Mouse (Mus musculus): ENCODE data around the gene Srpr. TPM values are rescaled to one million over a fixed set of nuclear protein-coding genes. Genes with fewer than 3 reads are reported as not detected.

The Srpr gene
- polyA plus RNA-seq, 1 experiment from 2014 or later = 125 TPM

GRCm38 (mm10) chr9:35235996-35236395 lies 36.0 kb downstream of the Srpr start:
- WGBS = 65% methylated on average over 3 of the region's 3 CpGs
- Histone ChIP-seq H3K4me2 (replicated peaks; ENCODE audit: low read depth, low read length) (no peak overlapping the region), H3K4me1 (ENCODE audit: control insufficient read depth, insufficient read depth, low read length) (no peaks in the 10 kb centered on the region), H3K9ac (ENCODE audit: low read depth, low read length) (no peak overlapping the region), H3K4me3 (ENCODE audit: low read length) (no peak overlapping the region), H3K27ac (ENCODE audit: low read depth, low read length) (no peak overlapping the region), H3K36me3 (ENCODE audit: control insufficient read depth, insufficient read depth, low read length) (peaks cover 6% of the 10 kb centered on the region; the same call in 1 of the 2 replicates), H3K27me3 (ENCODE audit: control insufficient read depth, insufficient read depth, low read length) (no peaks in the 10 kb centered on the region), H3K9me3 (ENCODE audit: control insufficient read depth, low read length) (no peaks in the 10 kb centered on the region)
- ATAC-seq (ENCODE audit: low FRiP score, low TSS enrichment) = no peak

GRCm38 (mm10) chr9:35238371-35238770 lies 38.4 kb downstream of the Srpr start:
- H3K27me3 ChIP-seq (ENCODE audit: control insufficient read depth, insufficient read depth, low read length) = no peaks in the 10 kb centered on the region
- H3K4me2 ChIP-seq (replicated peaks; ENCODE audit: low read depth, low read length) = no peak overlapping the region
- no peaks in the 10 kb centered on the region for H3K9me3 ChIP-seq (ENCODE audit: control insufficient read depth, low read length)
- no peak overlapping the region for H3K4me3 ChIP-seq (ENCODE audit: low read length)
- no peak overlapping the region for H3K9ac ChIP-seq (ENCODE audit: low read depth, low read length)
- WGBS = 97% methylated on average over 1 of the region's 1 CpGs
- H3K27ac ChIP-seq (ENCODE audit: low read depth, low read length) = no peak overlapping the region
- H3K4me1 ChIP-seq (ENCODE audit: control insufficient read depth, insufficient read depth, low read length) = no peaks in the 10 kb centered on the region
- no peak for ATAC-seq (ENCODE audit: low FRiP score, low TSS enrichment)
- H3K36me3 ChIP-seq (ENCODE audit: control insufficient read depth, insufficient read depth, low read length) = peaks cover 3% of the 10 kb centered on the region; the same call in 1 of the 2 replicates

GRCm38 (mm10) chr9:35238915-35239571 lies 39.1 kb downstream of the Srpr start:
- Histone ChIP-seq H3K36me3 (ENCODE audit: control insufficient read depth, insufficient read depth, low read length) (peaks cover 3% of the 10 kb centered on the region; the same call in 1 of the 2 replicates), H3K9me3 (ENCODE audit: control insufficient read depth, low read length) (no peaks in the 10 kb centered on the region), H3K4me1 (ENCODE audit: control insufficient read depth, insufficient read depth, low read length) (no peaks in the 10 kb centered on the region), H3K4me2 (replicated peaks; ENCODE audit: low read depth, low read length) (no peak overlapping the region), H3K27ac (ENCODE audit: low read depth, low read length) (no peak overlapping the region), H3K27me3 (ENCODE audit: control insufficient read depth, insufficient read depth, low read length) (no peaks in the 10 kb centered on the region), H3K4me3 (ENCODE audit: low read length) (no peak overlapping the region), H3K9ac (ENCODE audit: low read depth, low read length) (no peak overlapping the region)
- 62% methylated on average over 6 of the region's 6 CpGs for WGBS
- no peak for ATAC-seq (ENCODE audit: low FRiP score, low TSS enrichment)

DNA sequence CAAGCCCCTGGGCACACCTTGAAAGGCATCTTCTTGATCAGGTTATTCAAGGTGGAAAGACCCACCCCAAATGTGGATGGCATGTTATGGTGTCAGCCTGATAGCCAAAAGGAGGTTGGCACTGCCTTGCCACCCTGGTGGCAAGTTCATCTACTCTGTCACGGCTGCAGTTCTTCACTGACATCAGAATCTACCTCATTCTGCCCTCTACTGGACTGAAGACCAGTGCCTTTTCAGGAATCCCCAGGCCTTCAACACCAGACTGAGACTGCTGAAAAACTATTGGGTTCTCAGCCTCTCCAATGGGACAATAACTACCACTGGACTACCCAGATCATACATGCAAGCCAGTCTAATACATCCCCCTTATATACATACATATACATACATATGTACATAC lies 39.8 kb downstream of the Srpr start:
- 0 out of 2 replicates have a peak, but pooled peaks cover 1% of the 10 kb centered on the region for H3K4me1 ChIP-seq (ENCODE audit: control insufficient read depth, insufficient read depth, low read length)
- WGBS = 59% methylated on average over 1 of the region's 1 CpGs
- H3K9me3 ChIP-seq (ENCODE audit: control insufficient read depth, low read length) = no peaks in the 10 kb centered on the region
- H3K4me2 ChIP-seq (replicated peaks; ENCODE audit: low read depth, low read length) = no peak overlapping the region
- no peak overlapping the region for H3K9ac ChIP-seq (ENCODE audit: low read depth, low read length)
- ATAC-seq (ENCODE audit: low FRiP score, low TSS enrichment) = no peak
- H3K27ac ChIP-seq (ENCODE audit: low read depth, low read length) = no peak overlapping the region
- H3K27me3 ChIP-seq (ENCODE audit: control insufficient read depth, insufficient read depth, low read length) = no peaks in the 10 kb centered on the region
- H3K36me3 ChIP-seq (ENCODE audit: control insufficient read depth, insufficient read depth, low read length) = peaks cover 2% of the 10 kb centered on the region; the same call in 1 of the 2 replicates
- no peak overlapping the region for H3K4me3 ChIP-seq (ENCODE audit: low read length)

- Histone ChIP-seq H3K9me3 (ENCODE audit: control insufficient read depth, low read length) (no peaks in the 10 kb centered on the region), H3K27ac (ENCODE audit: low read depth, low read length) (no peak overlapping the region), H3K9ac (ENCODE audit: low read depth, low read length) (no peak overlapping the region), H3K4me1 (ENCODE audit: control insufficient read depth, insufficient read depth, low read length) (peaks cover 10% of the 10 kb centered on the region; the same call in 1 of the 2 replicates), H3K4me3 (ENCODE audit: low read length) (no peak overlapping the region), H3K27me3 (ENCODE audit: control insufficient read depth, insufficient read depth, low read length) (no peaks in the 10 kb centered on the region), H3K4me2 (replicated peaks; ENCODE audit: low read depth, low read length) (no peak overlapping the region), H3K36me3 (ENCODE audit: control insufficient read depth, insufficient read depth, low read length) (no peaks in the 10 kb centered on the region)
- no peak for ATAC-seq (ENCODE audit: low FRiP score, low TSS enrichment)
- 95% methylated on average over 2 of the region's 2 CpGs for WGBS
Observed at GRCm38 (mm10) chr9:35247405-35247804, 47.4 kb downstream of the Srpr start.

DNA sequence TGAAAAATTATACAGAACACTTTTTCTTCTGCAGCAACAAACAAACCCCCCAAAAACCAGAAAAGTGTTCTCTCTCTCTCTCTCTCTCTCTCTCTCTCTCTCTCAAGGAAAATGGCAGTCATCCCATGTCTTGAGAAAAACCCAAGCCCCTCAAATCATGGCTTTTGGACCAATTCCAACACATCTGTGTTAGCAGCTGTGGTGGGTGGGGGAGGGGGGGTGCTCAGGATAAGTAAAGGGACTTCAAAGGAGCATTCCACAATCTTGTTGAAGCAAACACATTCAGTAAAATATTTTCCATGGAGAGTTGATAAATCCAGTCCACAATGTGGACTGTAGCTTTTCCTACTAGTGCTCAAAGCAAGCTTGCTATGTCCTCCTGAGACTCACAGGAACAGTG lies 49.5 kb downstream of the Srpr start:
- Histone ChIP-seq H3K4me2 (replicated peaks; ENCODE audit: low read depth, low read length) (no peak overlapping the region), H3K4me1 (ENCODE audit: control insufficient read depth, insufficient read depth, low read length) (peaks cover 10% of the 10 kb centered on the region; the same call in 1 of the 2 replicates), H3K9me3 (ENCODE audit: control insufficient read depth, low read length) (no peaks in the 10 kb centered on the region), H3K9ac (ENCODE audit: low read depth, low read length) (no peak overlapping the region), H3K27me3 (ENCODE audit: control insufficient read depth, insufficient read depth, low read length) (no peaks in the 10 kb centered on the region), H3K36me3 (ENCODE audit: control insufficient read depth, insufficient read depth, low read length) (no peaks in the 10 kb centered on the region), H3K27ac (ENCODE audit: low read depth, low read length) (no peak overlapping the region), H3K4me3 (ENCODE audit: low read length) (no peak overlapping the region)
- ATAC-seq (ENCODE audit: low FRiP score, low TSS enrichment) = no peak

GRCm38 (mm10) chr9:35257365-35257764 lies 57.4 kb downstream of the Srpr start:
- Histone ChIP-seq H3K27ac (ENCODE audit: low read depth, low read length) (no peak overlapping the region), H3K4me2 (replicated peaks; ENCODE audit: low read depth, low read length) (no peak overlapping the region), H3K4me3 (ENCODE audit: low read length) (no peak overlapping the region), H3K4me1 (ENCODE audit: control insufficient read depth, insufficient read depth, low read length) (no peaks in the 10 kb centered on the region), H3K36me3 (ENCODE audit: control insufficient read depth, insufficient read depth, low read length) (no peaks in the 10 kb centered on the region), H3K27me3 (ENCODE audit: control insufficient read depth, insufficient read depth, low read length) (no peaks in the 10 kb centered on the region), H3K9me3 (ENCODE audit: control insufficient read depth, low read length) (no peaks in the 10 kb centered on the region), H3K9ac (ENCODE audit: low read depth, low read length) (no peak overlapping the region)
- ATAC-seq (ENCODE audit: low FRiP score, low TSS enrichment) = no peak
- WGBS = 94% methylated on average over 7 of the region's 7 CpGs

GRCm38 (mm10) chr9:35262418-35262817 lies 62.4 kb downstream of the Srpr start:
- no peaks in the 10 kb centered on the region for H3K9me3 ChIP-seq (ENCODE audit: control insufficient read depth, low read length)
- no peak overlapping the region for H3K4me2 ChIP-seq (replicated peaks; ENCODE audit: low read depth, low read length)
- 77% methylated on average over 4 of the region's 4 CpGs for WGBS
- H3K9ac ChIP-seq (ENCODE audit: low read depth, low read length) = no peak overlapping the region
- H3K36me3 ChIP-seq (ENCODE audit: control insufficient read depth, insufficient read depth, low read length) = no peaks in the 10 kb centered on the region
- no peak overlapping the region for H3K4me3 ChIP-seq (ENCODE audit: low read length)
- peaks cover 8% of the 10 kb centered on the region for H3K4me1 ChIP-seq (ENCODE audit: control insufficient read depth, insufficient read depth, low read length)
- ATAC-seq (ENCODE audit: low FRiP score, low TSS enrichment) = no peak
- H3K27ac ChIP-seq (ENCODE audit: low read depth, low read length) = no peak overlapping the region
- no peaks in the 10 kb centered on the region for H3K27me3 ChIP-seq (ENCODE audit: control insufficient read depth, insufficient read depth, low read length)

- ATAC-seq (ENCODE audit: low FRiP score, low TSS enrichment) = no peak
- H3K9me3 ChIP-seq (ENCODE audit: control insufficient read depth, low read length) = no peaks in the 10 kb centered on the region
- no peak overlapping the region for H3K27ac ChIP-seq (ENCODE audit: low read depth, low read length)
- no peak overlapping the region for H3K4me2 ChIP-seq (replicated peaks; ENCODE audit: low read depth, low read length)
- H3K4me1 ChIP-seq (ENCODE audit: control insufficient read depth, insufficient read depth, low read length) = peaks cover 11% of the 10 kb centered on the region
- no peak overlapping the region for H3K4me3 ChIP-seq (ENCODE audit: low read length)
- H3K36me3 ChIP-seq (ENCODE audit: control insufficient read depth, insufficient read depth, low read length) = no peaks in the 10 kb centered on the region
- H3K9ac ChIP-seq (ENCODE audit: low read depth, low read length) = no peak overlapping the region
- H3K27me3 ChIP-seq (ENCODE audit: control insufficient read depth, insufficient read depth, low read length) = no peaks in the 10 kb centered on the region
- WGBS = 92% methylated on average over 2 of the region's 2 CpGs
Observed at GRCm38 (mm10) chr9:35263431-35263830, 63.5 kb downstream of the Srpr start.
